Mouse (Mus musculus) left cerebral cortex, adult 18-20 months (tissue): ENCODE measurements at regions not wholly inside any gene's neighbourhood (a gene's known extent, or its start where the extent isn't known, plus 50 kb on each side); places are given as distances from the start of the nearest gene placed in this dataset.

ENCODE experiments used
- DNase-seq, 2 experiments: peaks; one replicate each; pipeline ENCODE4 v3.0.0; 2021 to 2022; ENCODE audit warnings: low spot score in 2 of 2, mixed read lengths in 1 of 2

DNA sequence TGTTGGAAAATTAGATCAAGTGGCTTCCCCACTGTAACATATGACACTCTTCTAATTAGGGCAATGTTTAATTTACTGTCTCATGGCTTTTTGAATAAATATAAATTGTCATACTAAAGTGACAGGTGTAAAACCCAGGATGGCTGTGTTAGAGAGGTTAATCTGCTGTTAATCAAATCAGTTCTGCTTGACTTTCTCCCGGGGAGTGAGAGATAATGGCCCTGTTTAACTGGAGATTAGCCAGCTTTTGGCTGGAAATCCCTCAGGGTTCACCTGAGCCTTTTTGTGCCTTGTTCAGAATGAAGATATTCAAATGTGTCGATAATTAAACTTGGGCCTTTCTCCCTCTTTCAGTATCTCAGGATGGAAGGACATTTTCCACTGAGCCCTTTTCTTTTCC, 906.2 kb downstream of the Tmem114 start:
- no peak for DNase-seq
